Mouse (Mus musculus): ENCODE data around the gene Spag9. TPM values are rescaled to one million over a fixed set of nuclear protein-coding genes. Genes with fewer than 3 reads are reported as not detected.

Spag9 gene
- total and polyA plus RNA-seq, 3 experiments = 21.0 to 32.1 (median 22.6) TPM

DNA sequence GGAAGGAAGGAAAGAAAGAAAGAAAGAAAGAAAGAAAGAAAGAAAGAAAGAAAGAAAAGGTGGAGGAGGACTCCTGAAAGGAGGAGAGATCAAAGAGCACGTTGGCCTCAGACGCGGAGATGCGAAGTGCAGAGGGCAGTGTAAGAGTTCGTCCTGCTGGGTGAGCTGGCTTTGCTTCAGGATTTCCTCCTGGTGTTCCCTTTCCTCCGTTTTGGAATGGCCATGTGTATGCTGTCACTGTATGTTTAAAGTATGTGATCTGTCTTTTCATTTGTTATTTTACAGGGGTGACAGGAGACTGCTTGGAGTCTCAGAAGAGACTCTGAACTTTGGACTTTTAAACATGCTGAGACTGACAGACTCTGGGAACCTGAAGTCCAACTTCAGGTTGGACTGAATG is 34.4 kb upstream of the Spag9 start:
- Histone ChIP-seq H3K27ac (ENCODE audit: insufficient read depth, low read depth) (no peak overlapping the region), H3K79me2 (replicated peaks; ENCODE audit: control insufficient read depth, extremely low read depth, insufficient read depth, poor library complexity, severe bottlenecking) (peaks cover 33% of the 10 kb centered on the region), H3K9ac (ENCODE audit: insufficient read depth, low read depth) (no peak overlapping the region), H3K4me2 (ENCODE audit: insufficient read depth, low read depth, poor library complexity, severe bottlenecking) (no peak overlapping the region), H3K27me3 (replicated peaks) (no peaks in the 10 kb centered on the region), H3K9me3 (replicated peaks; ENCODE audit: low read length) (no peaks in the 10 kb centered on the region), H3K36me3 (replicated peaks in 1 of 2; ENCODE audit: control insufficient read depth in 1 of 2, insufficient read depth in 1 of 2, low read length in 1 of 2) (peaks cover 71 to 89% of the 10 kb centered on the region in 2 experiments), H3K4me3 (replicated peaks in 1 of 3; ENCODE audit: low read depth in 2 of 3, low read length in 2 of 3, poor library complexity in 1 of 3) (no peak overlapping the region), H3K4me1 (ENCODE audit: control insufficient read depth in 1 of 2, insufficient read depth in 2 of 2) (peaks cover 5 to 40% of the 10 kb centered on the region in 2 experiments)
- no peak for DNase-seq (ENCODE audit: extremely low read depth)
- dilution Hi-C loops (cut with MboI; ENCODE audit: extremely low pct_ligation_motif_present, extremely low pct_unique_long_range_greater_than_20kb, low sequenced_read_pairs) (no loop called here), in situ Hi-C loops (cut with MboI; ENCODE audit: low pct_ligation_motif_present, low pct_unique_long_range_greater_than_20kb, low sequenced_read_pairs) (loop anchor here (10.0 to 25.0 kb wide), 2 partner anchors 113 to 301 kb away; no protein-coding TSS in a partner anchor)
- TF ChIP-seq PAX5 (IDR thresholded peaks at IDR 0.05; ENCODE audit: low read length) (no peak), HCFC1 (IDR thresholded peaks at IDR 0.05; ENCODE audit: low read depth, low read length) (no peak), ZC3H11A (IDR thresholded peaks at IDR 0.05; ENCODE audit: low read depth, low read length) (no peak), IRF4 (IDR thresholded peaks at IDR 0.05; ENCODE audit: low read depth, low read length) (no peak), EP300 (IDR thresholded peaks at IDR 0.05; ENCODE audit: low read length) (no peak), E2F4 (IDR thresholded peaks at IDR 0.05; ENCODE audit: insufficient replicate concordance, low read depth, low read length) (no peak), KAT2A (IDR thresholded peaks at IDR 0.05; ENCODE audit: insufficient replicate concordance, low read length) (no peak), MAZ (IDR thresholded peaks at IDR 0.05; ENCODE audit: low read depth, low read length) (no peak), USF2 (conservative IDR thresholded peaks at IDR 0.05; ENCODE audit: low read depth, low read length) (no peak)

DNA sequence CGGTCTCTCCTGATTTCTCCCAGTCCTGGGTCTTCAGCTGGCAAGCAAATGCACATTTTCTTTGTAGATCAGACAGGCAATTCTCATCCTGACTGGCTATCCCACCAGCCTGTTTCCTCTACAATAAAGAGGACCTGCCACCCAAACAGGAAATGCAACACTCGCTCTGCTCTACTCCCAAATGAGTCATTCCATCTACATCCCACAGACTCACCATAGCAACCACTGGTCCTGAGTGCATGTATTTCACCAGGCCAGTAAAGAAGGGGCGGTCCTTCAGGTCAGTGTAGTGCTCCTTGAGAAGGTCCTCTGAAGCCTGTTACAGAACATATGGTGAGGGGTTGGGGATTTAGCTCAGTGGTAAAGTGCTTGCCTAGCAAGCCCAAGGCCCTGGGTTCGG is 32.9 kb upstream of the Spag9 start:
- no peak overlapping the region for H3K4me2 ChIP-seq (ENCODE audit: insufficient read depth, low read depth, poor library complexity, severe bottlenecking)
- no peaks in the 10 kb centered on the region for H3K9me3 ChIP-seq (replicated peaks; ENCODE audit: low read length)
- no peak overlapping the region for H3K27ac ChIP-seq (ENCODE audit: insufficient read depth, low read depth)
- DNase-seq (ENCODE audit: extremely low read depth) = no peak
- no peak overlapping the region for H3K4me3 ChIP-seq (replicated peaks in 1 of 3; ENCODE audit: low read depth in 2 of 3, low read length in 2 of 3, poor library complexity in 1 of 3)
- peaks cover 3 to 27% of the 10 kb centered on the region in 2 experiments for H3K4me1 ChIP-seq (ENCODE audit: control insufficient read depth in 1 of 2, insufficient read depth in 2 of 2)
- no peaks in the 10 kb centered on the region for H3K27me3 ChIP-seq (replicated peaks)
- dilution Hi-C loops (cut with MboI; ENCODE audit: extremely low pct_ligation_motif_present, extremely low pct_unique_long_range_greater_than_20kb, low sequenced_read_pairs) (no loop called here), in situ Hi-C loops (cut with MboI; ENCODE audit: low pct_ligation_motif_present, low pct_unique_long_range_greater_than_20kb, low sequenced_read_pairs) (loop anchor here (10.0 to 25.0 kb wide), 2 partner anchors 112 to 299 kb away; no protein-coding TSS in a partner anchor)
- TF ChIP-seq POLR2A (IDR thresholded peaks at IDR 0.05; ENCODE audit: low read depth, low read length) (peak; percentile 17; the same call in 1 of the 2 replicates), HCFC1 (IDR thresholded peaks at IDR 0.05; ENCODE audit: low read depth, low read length) (no peak), NRF1 (IDR thresholded peaks at IDR 0.05; ENCODE audit: low read depth, low read length) (no peak)
- no peak overlapping the region for H3K9ac ChIP-seq (ENCODE audit: insufficient read depth, low read depth)
- H3K36me3 ChIP-seq (replicated peaks in 1 of 2; ENCODE audit: control insufficient read depth in 1 of 2, insufficient read depth in 1 of 2, low read length in 1 of 2) = peaks cover 67 to 78% of the 10 kb centered on the region in 2 experiments
- peaks cover 46% of the 10 kb centered on the region for H3K79me2 ChIP-seq (replicated peaks; ENCODE audit: control insufficient read depth, extremely low read depth, insufficient read depth, poor library complexity, severe bottlenecking)

DNA sequence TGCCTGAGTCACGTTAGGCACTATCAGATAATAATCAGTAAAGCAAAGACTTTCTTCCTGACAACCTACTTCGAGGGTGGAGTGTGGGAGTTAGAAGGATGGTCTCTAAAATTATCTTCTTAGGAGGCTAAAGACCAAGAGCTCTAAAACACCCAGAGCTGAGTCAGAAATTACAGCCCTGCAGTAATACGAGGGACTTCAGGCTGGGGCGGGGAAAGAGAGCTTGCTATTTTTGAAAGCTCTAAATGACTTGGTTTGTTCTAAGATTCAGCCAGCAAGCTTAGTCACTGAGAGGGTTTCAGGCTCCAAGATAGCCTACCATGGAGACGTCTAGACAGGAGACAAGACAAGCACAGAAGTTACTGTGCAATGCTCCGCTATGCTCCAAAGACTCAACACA is 30.5 kb upstream of the Spag9 start:
- Histone ChIP-seq H3K9ac (ENCODE audit: insufficient read depth, low read depth) (no peak overlapping the region), H3K4me2 (ENCODE audit: insufficient read depth, low read depth, poor library complexity, severe bottlenecking) (no peak overlapping the region), H3K36me3 (replicated peaks in 1 of 2; ENCODE audit: control insufficient read depth in 1 of 2, insufficient read depth in 1 of 2, low read length in 1 of 2) (peaks cover 46 to 55% of the 10 kb centered on the region in 2 experiments), H3K79me2 (replicated peaks; ENCODE audit: control insufficient read depth, extremely low read depth, insufficient read depth, poor library complexity, severe bottlenecking) (peaks cover 49% of the 10 kb centered on the region), H3K27me3 (replicated peaks) (no peaks in the 10 kb centered on the region), H3K4me1 (ENCODE audit: control insufficient read depth in 1 of 2, insufficient read depth in 2 of 2) (peaks cover 5 to 37% of the 10 kb centered on the region in 2 experiments), H3K27ac (ENCODE audit: insufficient read depth, low read depth) (no peak overlapping the region; the same call in 1 of the 2 replicates), H3K4me3 (replicated peaks in 1 of 3; ENCODE audit: low read depth in 2 of 3, low read length in 2 of 3, poor library complexity in 1 of 3) (no peak overlapping the region), H3K9me3 (replicated peaks; ENCODE audit: low read length) (no peaks in the 10 kb centered on the region)
- in situ Hi-C loops (cut with MboI; ENCODE audit: low pct_ligation_motif_present, low pct_unique_long_range_greater_than_20kb, low sequenced_read_pairs) = loop anchor here (10.0 to 25.0 kb wide), 2 partner anchors 109 to 297 kb away; no protein-coding TSS in a partner anchor
- no peak for DNase-seq (ENCODE audit: extremely low read depth)
- dilution Hi-C loops (cut with MboI; ENCODE audit: extremely low pct_ligation_motif_present, extremely low pct_unique_long_range_greater_than_20kb, low sequenced_read_pairs) = no loop called here
- TF ChIP-seq MYC (IDR thresholded peaks at IDR 0.05; ENCODE audit: low read depth, low read length) = no peak
- no peak for TF ChIP-seq TCF12 (IDR thresholded peaks at IDR 0.05; ENCODE audit: low read depth, low read length)
- no peak for TF ChIP-seq CTCF (conservative IDR thresholded peaks at IDR 0.05 in 1 of 2, IDR thresholded peaks at IDR 0.05 in 1 of 2; ENCODE audit: low read depth in 2 of 2, low read length in 2 of 2)
- no peak for TF ChIP-seq PAX5 (IDR thresholded peaks at IDR 0.05; ENCODE audit: low read length)
- TF ChIP-seq ZNF384 (IDR thresholded peaks at IDR 0.05; ENCODE audit: low read depth, low read length) = no peak
- no peak for TF ChIP-seq MAZ (IDR thresholded peaks at IDR 0.05; ENCODE audit: low read depth, low read length)
- TF ChIP-seq GABPA (IDR thresholded peaks at IDR 0.05; ENCODE audit: insufficient replicate concordance, low read depth, low read length) = no peak
- TF ChIP-seq MEF2A (IDR thresholded peaks at IDR 0.05; ENCODE audit: borderline replicate concordance, low read depth, low read length) = no peak
- TF ChIP-seq E2F4 (IDR thresholded peaks at IDR 0.05; ENCODE audit: insufficient replicate concordance, low read depth, low read length) = no peak
- TF ChIP-seq SIN3A (IDR thresholded peaks at IDR 0.05; ENCODE audit: low read length) = no peak
- no peak for TF ChIP-seq MXI1 (IDR thresholded peaks at IDR 0.05; ENCODE audit: low read depth, low read length)
- TF ChIP-seq CHD2 (IDR thresholded peaks at IDR 0.05; ENCODE audit: low read length) = no peak
- no peak for TF ChIP-seq NELFE (IDR thresholded peaks at IDR 0.05; ENCODE audit: low read depth, low read length)
- no peak for TF ChIP-seq BHLHE40 (IDR thresholded peaks at IDR 0.05; ENCODE audit: low read depth, low read length)
- TF ChIP-seq IRF4 (IDR thresholded peaks at IDR 0.05; ENCODE audit: low read depth, low read length) = no peak
- TF ChIP-seq USF1 (IDR thresholded peaks at IDR 0.05; ENCODE audit: low read depth, low read length) = no peak

Data from CH12.LX (cell line).